Mouse (Mus musculus): Measurements from ENCODE around the gene Nol11. TPM values are rescaled to one million over a fixed set of nuclear protein-coding genes. Genes with fewer than 3 reads are reported as not detected.

Gene Nol11
- total and polyA plus RNA-seq, 3 experiments, result 62.1 to 172 (median 109) TPM

GRCm38 (mm10) chr11:107131749-107132421 lies 57.3 kb downstream of the Nol11 start, which contains the start of gene Bptf:
Gene Bptf, minus strand, starts transcription at chr11:107132127.
- in situ Hi-C loops (cut with MboI; ENCODE audit: low pct_ligation_motif_present, low pct_unique_long_range_greater_than_20kb, low sequenced_read_pairs) (no loop called here), dilution Hi-C loops (cut with MboI; ENCODE audit: extremely low pct_ligation_motif_present, extremely low pct_unique_long_range_greater_than_20kb, low sequenced_read_pairs) (no loop called here)
- Histone ChIP-seq H3K79me2 (replicated peaks; ENCODE audit: control insufficient read depth, extremely low read depth, insufficient read depth, poor library complexity, severe bottlenecking) (peaks cover 38% of the 10 kb centered on the region), H3K4me1 (ENCODE audit: control insufficient read depth in 1 of 2, insufficient read depth in 2 of 2) (peaks cover 0 to 40% of the 10 kb centered on the region in 2 experiments; a peak in 2 of 4 replicates), H3K27me3 (replicated peaks) (no peaks in the 10 kb centered on the region), H3K4me3 (replicated peaks in 1 of 3; ENCODE audit: low read depth in 2 of 3, low read length in 2 of 3, poor library complexity in 1 of 3) (peak within 1 kb of the TSS; percentile 77 to 92 (median 89)), H3K36me3 (replicated peaks in 1 of 2; ENCODE audit: control insufficient read depth in 1 of 2, insufficient read depth in 1 of 2, low read length in 1 of 2) (peaks cover 0 to 8% of the 10 kb centered on the region in 2 experiments), H3K9ac (ENCODE audit: insufficient read depth, low read depth) (peak within 1 kb of the TSS; percentile 98), H3K4me2 (ENCODE audit: insufficient read depth, low read depth, poor library complexity, severe bottlenecking) (peak within 1 kb of the TSS; percentile 87), H3K27ac (ENCODE audit: insufficient read depth, low read depth) (peak within 1 kb of the TSS; percentile 62), H3K9me3 (replicated peaks; ENCODE audit: low read length) (no peaks in the 10 kb centered on the region)
- DNase-seq (ENCODE audit: extremely low read depth), result peak; percentile 91
- TF ChIP-seq IRF4 (IDR thresholded peaks at IDR 0.05; ENCODE audit: low read depth, low read length) (peak; percentile 66), USF1 (IDR thresholded peaks at IDR 0.05; ENCODE audit: low read depth, low read length) (peak; percentile 94), POLR2A (IDR thresholded peaks at IDR 0.05; ENCODE audit: low read depth, low read length) (peak; percentile 81), ZC3H11A (IDR thresholded peaks at IDR 0.05; ENCODE audit: low read depth, low read length) (no peak), MAFK (IDR thresholded peaks at IDR 0.05; ENCODE audit: insufficient replicate concordance, low read length) (no peak), CTCF (conservative IDR thresholded peaks at IDR 0.05 in 1 of 2, IDR thresholded peaks at IDR 0.05 in 1 of 2; ENCODE audit: low read depth in 2 of 2, low read length in 2 of 2) (peak; percentile 29 to 99; a peak in 3 of 4 replicates), MAZ (IDR thresholded peaks at IDR 0.05; ENCODE audit: low read depth, low read length) (0 out of 2 replicates have a peak, but pooled peaks have one; percentile 66), KAT2A (IDR thresholded peaks at IDR 0.05; ENCODE audit: insufficient replicate concordance, low read length) (0 out of 2 replicates have a peak, but pooled peaks have one; percentile 51), PAX5 (IDR thresholded peaks at IDR 0.05; ENCODE audit: low read length) (no peak), TBP (conservative IDR thresholded peaks at IDR 0.05; ENCODE audit: low read depth, low read length) (no peak), JUND (conservative IDR thresholded peaks at IDR 0.05; ENCODE audit: low read depth, low read length) (no peak), JUN (IDR thresholded peaks at IDR 0.05; ENCODE audit: insufficient read depth, low read depth, low read length) (no peak), CHD1 (IDR thresholded peaks at IDR 0.05; ENCODE audit: low read depth, low read length) (no peak), UBTF (IDR thresholded peaks at IDR 0.05; ENCODE audit: low read depth, low read length) (0 out of 2 replicates have a peak, but pooled peaks have one; percentile 73), HCFC1 (IDR thresholded peaks at IDR 0.05; ENCODE audit: low read depth, low read length) (peak; percentile 52), SIN3A (IDR thresholded peaks at IDR 0.05; ENCODE audit: low read length) (peak; percentile 56; the same call in 1 of the 2 replicates), BHLHE40 (IDR thresholded peaks at IDR 0.05; ENCODE audit: low read depth, low read length) (peak; percentile 98), NRF1 (IDR thresholded peaks at IDR 0.05; ENCODE audit: low read depth, low read length) (peak; percentile 74), ETS1 (conservative IDR thresholded peaks at IDR 0.05; ENCODE audit: low read depth, low read length) (no peak), TCF12 (IDR thresholded peaks at IDR 0.05; ENCODE audit: low read depth, low read length) (peak; percentile 93), ELF1 (IDR thresholded peaks at IDR 0.05; ENCODE audit: low read depth, low read length) (peak; percentile 55), MAX (IDR thresholded peaks at IDR 0.05; ENCODE audit: low read length) (peak; percentile 90), NELFE (IDR thresholded peaks at IDR 0.05; ENCODE audit: low read depth, low read length) (peak; percentile 84), GABPA (IDR thresholded peaks at IDR 0.05; ENCODE audit: insufficient replicate concordance, low read depth, low read length) (no peak), RAD21 (IDR thresholded peaks at IDR 0.05; ENCODE audit: low read depth, low read length) (peak; percentile 20), USF2 (conservative IDR thresholded peaks at IDR 0.05; ENCODE audit: low read depth, low read length) (peak; percentile 83), MYC (IDR thresholded peaks at IDR 0.05; ENCODE audit: low read depth, low read length) (0 out of 2 replicates have a peak, but pooled peaks have one; percentile 29), MEF2A (IDR thresholded peaks at IDR 0.05; ENCODE audit: borderline replicate concordance, low read depth, low read length) (peak; percentile 87), MXI1 (IDR thresholded peaks at IDR 0.05; ENCODE audit: low read depth, low read length) (no peak), CHD2 (IDR thresholded peaks at IDR 0.05; ENCODE audit: low read length) (peak; percentile 62; the same call in 1 of the 2 replicates), SMC3 (IDR thresholded peaks at IDR 0.05; ENCODE audit: low read depth, low read length) (peak; percentile 58), ZNF384 (IDR thresholded peaks at IDR 0.05; ENCODE audit: low read depth, low read length) (no peak), EP300 (IDR thresholded peaks at IDR 0.05; ENCODE audit: low read length) (no peak), RCOR1 (conservative IDR thresholded peaks at IDR 0.05; ENCODE audit: low read depth, low read length) (peak; percentile 74), ZMIZ1 (IDR thresholded peaks at IDR 0.05; ENCODE audit: low read depth, low read length) (peak; percentile 85)
